Mouse (Mus musculus): ENCODE measurements around the gene Gm42674.

Gene Gm42674

GRCm38 (mm10) chr3:90617586-90617985 lies 15.9 kb downstream of the Gm42674 start:
- intact Hi-C loops (cut with DNase I) = loop anchor here (2.0 kb wide), 1 partner anchor 93 kb away; no protein-coding TSS in a partner anchor

GRCm38 (mm10) chr3:90621552-90621951 lies 19.8 kb downstream of the Gm42674 start:
- intact Hi-C loops (cut with DNase I) = no loop called here

GRCm38 (mm10) chr3:90623435-90624071 lies 21.8 kb downstream of the Gm42674 start:
- intact Hi-C loops (cut with DNase I) = no loop called here

GRCm38 (mm10) chr3:90625496-90625895 lies 23.8 kb downstream of the Gm42674 start:
- intact Hi-C loops (cut with DNase I) = no loop called here

GRCm38 (mm10) chr3:90626266-90627021 lies 24.7 kb downstream of the Gm42674 start:
- intact Hi-C loops (cut with DNase I) = no loop called here

GRCm38 (mm10) chr3:90627366-90627765 lies 25.7 kb downstream of the Gm42674 start:
- intact Hi-C loops (cut with DNase I) = no loop called here

GRCm38 (mm10) chr3:90627807-90628206 lies 26.1 kb downstream of the Gm42674 start:
- intact Hi-C loops (cut with DNase I) = no loop called here

- intact Hi-C loops (cut with DNase I) = no loop called here
Observed at GRCm38 (mm10) chr3:90629298-90629697, 27.6 kb downstream of the Gm42674 start.

GRCm38 (mm10) chr3:90631984-90632383 lies 30.3 kb downstream of the Gm42674 start:
- intact Hi-C loops (cut with DNase I) = no loop called here

- intact Hi-C loops (cut with DNase I) = no loop called here
Observed at GRCm38 (mm10) chr3:90638511-90639275, 37.0 kb downstream of the Gm42674 start.

GRCm38 (mm10) chr3:90639511-90640154 lies 37.9 kb downstream of the Gm42674 start:
- intact Hi-C loops (cut with DNase I) = no loop called here

GRCm38 (mm10) chr3:90640981-90641380 lies 39.3 kb downstream of the Gm42674 start:
- intact Hi-C loops (cut with DNase I) = no loop called here

GRCm38 (mm10) chr3:90644220-90644619 lies 42.5 kb downstream of the Gm42674 start:
- intact Hi-C loops (cut with DNase I) = no loop called here

GRCm38 (mm10) chr3:90647291-90647690 lies 45.6 kb downstream of the Gm42674 start:
- intact Hi-C loops (cut with DNase I) = loop anchor here (5.0 kb wide), 1 partner anchor 60 kb away; no protein-coding TSS in a partner anchor

- intact Hi-C loops (cut with DNase I) = loop anchor here (5.0 kb wide), 1 partner anchor 58 kb away; no protein-coding TSS in a partner anchor
Observed at GRCm38 (mm10) chr3:90648981-90649380, 47.3 kb downstream of the Gm42674 start.

GRCm38 (mm10) chr3:90649832-90650231 lies 48.1 kb downstream of the Gm42674 start:
- intact Hi-C loops (cut with DNase I) = loop anchor here (5.0 kb wide), 1 partner anchor 57 kb away; no protein-coding TSS in a partner anchor

- intact Hi-C loops (cut with DNase I) = no loop called here
Observed at GRCm38 (mm10) chr3:90652878-90653508, 51.3 kb downstream of the Gm42674 start.

- intact Hi-C loops (cut with DNase I) = no loop called here
Observed at GRCm38 (mm10) chr3:90653717-90654116, 52.0 kb downstream of the Gm42674 start, which contains the start of gene S100a7a. TSS of gene S100a7a (plus strand) at chr3:90654017.
